Mouse (Mus musculus): ENCODE results near the gene Cfap97d1.

DNA sequence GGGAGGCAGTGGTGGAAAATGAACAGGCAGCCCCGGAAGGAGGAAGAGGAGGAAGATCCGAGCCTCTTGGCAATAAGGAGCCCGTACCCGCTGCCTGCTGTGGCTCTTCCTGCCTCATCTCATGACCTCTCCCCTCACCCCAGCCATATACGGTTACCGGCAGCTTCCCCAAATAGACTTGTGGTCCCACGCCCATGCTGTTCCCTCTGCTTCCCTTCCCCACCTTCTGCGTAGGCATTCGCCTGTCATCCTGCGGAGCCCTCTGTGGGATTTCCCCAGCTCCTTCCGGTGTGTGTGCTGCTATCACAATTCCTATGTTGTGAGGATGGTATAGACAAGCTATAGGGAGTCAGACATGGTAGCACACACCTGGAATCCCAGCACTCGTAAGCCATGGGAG, 2.2 kb upstream of the Cfap97d1 start:
- TF ChIP-seq CTCF (IDR thresholded peaks at IDR 0.05; ENCODE audit: low read depth): no peak
- TF ChIP-seq EP300 (IDR thresholded peaks at IDR 0.05; ENCODE audit: low read depth): no peak

Measured in liver, postnatal 0 days (tissue).